Mouse (Mus musculus) hindbrain, embryonic 16.5 days (tissue): Measurements from ENCODE around the gene Kdm1a. TPM values are rescaled to one million over a fixed set of nuclear protein-coding genes. Genes with fewer than 3 reads are reported as not detected.

Source experiments
- ATAC-seq: fragments of 200-750 bp; cut with Nextera tagmentation; 2 replicates; pipeline ENCODE4 v1.8.0; 2017; ENCODE audit warnings: moderate TSS enrichment, moderate library complexity
- H3K27ac ChIP-seq: fragments of 300-500 bp; sonication (generic); 2 replicates; pipeline ENCODE4 v1.5.1; 2014; ENCODE audit warnings: low read depth, mild to moderate bottlenecking, control low read depth, low read length, moderate library complexity
- H3K27me3 ChIP-seq: fragments of 300-500 bp; sonication (generic); replicated peaks from 2 replicates; pipeline ENCODE4 v1.6.1; 2014; ENCODE audit warnings: low read length; ENCODE audit not compliant: control insufficient read depth, insufficient read depth
- H3K36me3 ChIP-seq: fragments of 300-500 bp; sonication (generic); 2 replicates; pipeline ENCODE4 v1.6.1; 2014; ENCODE audit warnings: mild to moderate bottlenecking, low read length, moderate library complexity, mixed read lengths; ENCODE audit not compliant: control insufficient read depth, insufficient read depth
- H3K4me1 ChIP-seq: fragments of 300-500 bp; sonication (generic); 2 replicates; pipeline ENCODE4 v1.6.1; 2014; ENCODE audit warnings: low read depth, low read length; ENCODE audit not compliant: control insufficient read depth, insufficient read depth
- H3K4me2 ChIP-seq: fragments of 300-500 bp; sonication (generic); 2 replicates; pipeline ENCODE4 v1.6.1; 2014; ENCODE audit warnings: mild to moderate bottlenecking, low read length, control low read depth, moderate library complexity
- H3K4me3 ChIP-seq: fragments of 300-500 bp; sonication (generic); 2 replicates; pipeline ENCODE4 v1.5.1; 2014; ENCODE audit warnings: mild to moderate bottlenecking, low read length, control low read depth, moderate library complexity
- H3K9ac ChIP-seq: fragments of 300-500 bp; sonication (generic); 2 replicates; pipeline ENCODE4 v1.6.1; 2014; ENCODE audit warnings: low read depth, mild to moderate bottlenecking, control low read depth, low read length, moderate library complexity
- H3K9me3 ChIP-seq: fragments of 300-500 bp; sonication (generic); 2 replicates; pipeline ENCODE4 v1.6.1; 2014; ENCODE audit warnings: mild to moderate bottlenecking, low read length, moderate library complexity; ENCODE audit not compliant: control insufficient read depth
- WGBS: fragments of 180-500 bp; shearing (Covaris S2); extraction: QIAGEN DNeasy Blood & Tissue Kit; methylation state at CpG from one replicate; pipeline ENCODE4 v1.1.7; 2014; 5-methylcytosine and 5-hydroxymethylcytosine counted together
- polyA plus RNA-seq: library from polyadenylated mRNA; unstranded; fragments of >200 nt; fragmentation: Nextera tagmentation; extraction: Ambion mirVana; gene quantifications from 2 replicates; pipeline ENCODE4 v1.2.1, GENCODE M21; 2015

The Kdm1a gene
- polyA plus RNA-seq, 1 experiment from 2014 or later = 31.6 TPM

- 87% methylated on average over 2 of the region's 2 CpGs for WGBS
- peaks cover 5% of the 10 kb centered on the region for H3K4me1 ChIP-seq
These were observed 8.5 kb downstream of the Kdm1a start for GRCm38 (mm10) chr4:136594006-136594405.

DNA sequence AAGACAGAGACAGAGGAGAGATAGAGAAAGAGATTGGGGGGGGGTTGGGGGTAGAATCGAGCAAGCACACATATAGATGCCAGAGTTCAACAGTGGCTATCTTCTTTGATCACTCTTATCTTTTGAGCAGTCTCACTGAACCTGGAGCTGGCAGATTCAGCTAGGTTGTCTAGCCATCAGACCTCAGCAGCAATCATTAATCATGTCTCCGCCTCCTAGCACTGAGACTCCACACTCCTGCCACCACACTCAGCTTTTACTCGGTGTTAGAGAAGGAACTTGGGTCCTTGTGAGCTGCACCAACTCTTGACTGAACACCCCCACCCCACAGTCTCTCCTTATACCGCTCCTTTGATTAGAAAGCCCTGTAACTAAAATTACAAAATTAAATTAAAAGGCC lies 10.4 kb downstream of the Kdm1a start:
- peaks cover 8% of the 10 kb centered on the region for H3K4me1 ChIP-seq
- H3K9me3 ChIP-seq = no peaks in the 10 kb centered on the region
- H3K27ac ChIP-seq = no peak overlapping the region
- H3K27me3 ChIP-seq = no peaks in the 10 kb centered on the region
- 65% methylated on average over 4 of the region's 4 CpGs for WGBS
- no peak overlapping the region for H3K9ac ChIP-seq
- no peak for ATAC-seq
- no peak overlapping the region for H3K4me2 ChIP-seq
- H3K36me3 ChIP-seq = no peaks in the 10 kb centered on the region; the same call in 1 of the 2 replicates
- H3K4me3 ChIP-seq = no peak overlapping the region

More at GRCm38 (mm10) chr4:136594006-136594405, 8.5 kb downstream of the Kdm1a start:
- no peak for ATAC-seq
- no peak overlapping the region for H3K4me2 ChIP-seq
- H3K4me3 ChIP-seq = no peak overlapping the region
- H3K36me3 ChIP-seq = no peaks in the 10 kb centered on the region; the same call in 1 of the 2 replicates
- H3K9ac ChIP-seq = no peak overlapping the region
- no peak overlapping the region for H3K27ac ChIP-seq
- no peaks in the 10 kb centered on the region for H3K27me3 ChIP-seq
- H3K9me3 ChIP-seq = no peaks in the 10 kb centered on the region

GRCm38 (mm10) chr4:136588003-136588402 lies 14.5 kb downstream of the Kdm1a start:
- H3K4me2 ChIP-seq = no peak overlapping the region
- no peak overlapping the region for H3K9ac ChIP-seq
- no peaks in the 10 kb centered on the region for H3K9me3 ChIP-seq
- peaks cover 12% of the 10 kb centered on the region for H3K4me1 ChIP-seq
- H3K4me3 ChIP-seq = no peak overlapping the region
- no peak for ATAC-seq
- 95% methylated on average over 4 of the region's 4 CpGs for WGBS
- H3K36me3 ChIP-seq = no peaks in the 10 kb centered on the region; the same call in 1 of the 2 replicates
- no peaks in the 10 kb centered on the region for H3K27me3 ChIP-seq
- no peak overlapping the region for H3K27ac ChIP-seq

DNA sequence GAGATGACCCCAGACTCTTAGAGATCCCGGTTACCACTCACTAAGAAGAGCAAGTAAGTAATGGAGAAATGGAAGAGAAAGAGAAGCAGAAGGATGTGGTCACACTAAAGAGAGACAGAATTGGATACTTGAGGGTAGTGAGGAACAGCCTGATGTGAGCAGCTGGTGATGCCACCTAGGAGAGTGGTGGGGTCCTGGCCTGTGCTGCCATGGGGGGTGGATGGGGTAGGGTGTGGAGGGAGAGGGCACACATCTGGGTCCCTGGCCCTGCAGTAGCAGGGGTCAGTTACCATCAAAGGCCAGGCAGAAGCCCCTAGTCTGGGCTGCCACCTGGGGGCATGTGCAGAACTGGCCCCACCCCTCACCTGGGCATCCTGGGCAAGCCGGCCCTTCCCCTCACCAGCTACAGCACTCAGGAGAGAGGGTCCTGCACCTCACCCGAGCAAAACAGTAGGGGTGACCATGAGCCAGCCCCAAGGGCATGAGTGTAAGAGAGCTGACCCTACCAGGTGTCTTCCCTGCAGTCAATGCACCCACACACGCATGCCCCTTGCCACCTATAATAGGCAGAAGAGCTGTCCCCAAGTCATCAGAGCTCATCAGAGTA lies 15.2 kb downstream of the Kdm1a start:
- Histone ChIP-seq H3K9me3 (no peaks in the 10 kb centered on the region), H3K27me3 (no peaks in the 10 kb centered on the region), H3K9ac (no peak overlapping the region), H3K4me2 (no peak overlapping the region), H3K27ac (no peak overlapping the region), H3K4me3 (no peak overlapping the region), H3K36me3 (no peaks in the 10 kb centered on the region; the same call in 1 of the 2 replicates), H3K4me1 (peaks cover 15% of the 10 kb centered on the region)
- WGBS = 83% methylated on average over 4 of the region's 4 CpGs
- ATAC-seq = 0 out of 2 replicates have a peak, but pooled peaks have one; percentile 42

DNA sequence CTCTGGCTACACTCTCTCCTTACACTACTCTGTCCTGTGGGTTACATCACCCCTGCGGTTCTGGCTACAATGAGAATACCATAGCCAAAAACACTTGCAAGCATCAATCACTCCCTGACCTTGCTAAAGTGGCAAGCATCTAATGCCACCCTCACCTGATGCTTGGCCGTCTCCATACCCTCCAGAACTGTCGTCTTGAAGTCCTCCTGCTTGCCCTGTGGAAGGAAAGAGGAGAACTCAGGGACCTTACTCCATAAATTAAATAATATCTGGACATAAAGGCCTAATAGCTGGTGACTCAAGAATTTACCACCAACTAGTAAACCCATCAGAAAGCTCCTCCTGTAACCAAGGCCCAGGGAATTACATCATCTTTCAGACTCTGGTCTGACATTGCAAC lies 20.6 kb downstream of the Kdm1a start:
- Histone ChIP-seq H3K27me3 (no peaks in the 10 kb centered on the region), H3K9me3 (no peaks in the 10 kb centered on the region), H3K4me2 (no peak overlapping the region), H3K9ac (no peak overlapping the region), H3K4me1 (peaks cover 8% of the 10 kb centered on the region), H3K4me3 (no peak overlapping the region), H3K36me3 (no peaks in the 10 kb centered on the region), H3K27ac (no peak overlapping the region)
- WGBS = 87% methylated on average over 3 of the region's 3 CpGs
- no peak for ATAC-seq

DNA sequence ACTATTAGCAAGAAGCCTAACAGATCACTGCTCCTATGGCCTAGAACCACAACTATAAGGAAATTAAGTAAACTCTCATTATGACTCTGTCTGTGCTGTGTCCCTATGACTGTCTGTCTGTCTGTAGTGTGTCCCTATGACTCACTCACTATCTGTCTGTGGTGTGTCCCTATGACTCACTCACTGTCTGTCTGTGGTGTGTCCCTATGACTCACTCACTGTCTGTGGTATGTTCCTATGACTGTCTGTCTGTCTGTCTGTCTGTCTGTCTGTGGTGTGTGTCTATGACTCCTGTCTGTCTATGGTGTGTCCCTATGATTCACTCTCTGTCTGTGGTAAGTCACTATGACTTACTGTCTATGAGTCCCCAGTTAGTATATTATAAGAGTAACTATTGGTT lies 32.5 kb downstream of the Kdm1a start:
- Histone ChIP-seq H3K9me3 (no peaks in the 10 kb centered on the region), H3K36me3 (peaks cover 18% of the 10 kb centered on the region), H3K4me2 (no peak overlapping the region), H3K4me1 (no peaks in the 10 kb centered on the region), H3K9ac (no peak overlapping the region), H3K4me3 (no peak overlapping the region), H3K27me3 (no peaks in the 10 kb centered on the region), H3K27ac (no peak overlapping the region)
- ATAC-seq = no peak

DNA sequence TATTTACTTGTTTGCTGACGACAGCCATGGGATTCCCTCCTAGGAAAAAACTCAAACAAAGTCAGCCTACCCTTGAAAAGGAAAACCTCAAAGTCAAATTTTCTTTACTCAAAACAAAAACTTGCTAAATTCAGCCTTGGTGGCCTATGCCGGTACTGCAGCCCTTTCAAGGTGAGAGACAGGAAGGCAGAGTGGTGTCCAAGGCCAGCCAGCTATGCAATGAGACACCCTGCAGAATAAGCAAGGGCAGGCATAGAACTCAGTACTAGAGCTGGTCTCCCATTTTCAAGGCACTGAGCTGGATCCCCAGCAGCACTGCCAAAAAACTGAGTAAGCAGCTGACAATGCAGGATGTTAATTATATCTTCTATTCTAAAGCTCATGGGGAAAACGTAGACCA lies 33.9 kb downstream of the Kdm1a start:
- ATAC-seq = no peak
- H3K9ac ChIP-seq = no peak overlapping the region
- no peak overlapping the region for H3K4me2 ChIP-seq
- H3K27me3 ChIP-seq = no peaks in the 10 kb centered on the region
- no peak overlapping the region for H3K27ac ChIP-seq
- H3K9me3 ChIP-seq = no peaks in the 10 kb centered on the region
- no peaks in the 10 kb centered on the region for H3K4me1 ChIP-seq
- peaks cover 18% of the 10 kb centered on the region for H3K36me3 ChIP-seq
- H3K4me3 ChIP-seq = no peak overlapping the region
- 83% methylated on average over 3 of the region's 3 CpGs for WGBS

DNA sequence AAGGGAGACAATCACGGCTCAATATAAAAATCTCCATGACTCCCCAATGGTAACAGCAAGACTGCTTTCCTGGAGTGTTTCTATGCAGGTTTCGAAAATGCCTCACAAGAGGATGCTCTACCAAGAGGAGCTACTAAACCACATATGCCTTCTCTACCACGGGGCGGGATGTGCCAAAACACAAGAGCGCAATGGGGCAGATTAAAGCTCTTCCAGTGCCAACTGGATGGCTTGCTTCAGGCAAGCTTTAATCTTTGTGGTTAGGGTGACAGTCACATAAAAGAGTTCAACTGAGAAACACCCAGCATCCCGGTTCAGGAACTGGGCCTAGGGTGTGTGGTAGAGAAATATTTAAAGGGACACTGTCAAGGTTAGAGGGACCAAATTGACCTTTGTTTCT lies 39.8 kb downstream of the Kdm1a start:
- Histone ChIP-seq H3K4me1 (no peaks in the 10 kb centered on the region), H3K36me3 (peaks cover 18% of the 10 kb centered on the region), H3K4me3 (no peak overlapping the region), H3K27me3 (no peaks in the 10 kb centered on the region), H3K9ac (no peak overlapping the region), H3K27ac (no peak overlapping the region), H3K4me2 (no peak overlapping the region), H3K9me3 (no peaks in the 10 kb centered on the region)
- WGBS = 71% methylated on average over 6 of the region's 6 CpGs
- no peak; the same call in 1 of the 2 replicates for ATAC-seq

- peaks cover 24% of the 10 kb centered on the region for H3K36me3 ChIP-seq
- 86% methylated on average over 8 of the region's 8 CpGs for WGBS
- H3K9ac ChIP-seq = no peak overlapping the region
- no peak overlapping the region for H3K4me2 ChIP-seq
- no peaks in the 10 kb centered on the region for H3K27me3 ChIP-seq
- ATAC-seq = no peak
- H3K9me3 ChIP-seq = no peaks in the 10 kb centered on the region
- no peak overlapping the region for H3K4me3 ChIP-seq
- no peaks in the 10 kb centered on the region for H3K4me1 ChIP-seq
- no peak overlapping the region for H3K27ac ChIP-seq
These were observed 42.1 kb downstream of the Kdm1a start for GRCm38 (mm10) chr4:136560270-136560991.
